Mouse (Mus musculus) liver, postnatal 0 days (tissue): ENCODE results near the gene 1500009C09Rik.
A peak's percentile ranks its signal among the peaks of the same experiment; 100 is the strongest.

Experiments
- CTCF ChIP-seq: sonication (generic); IDR thresholded peaks from 2 replicates; pipeline ENCODE4 v1.5.1; 2016; ENCODE audit warnings: antibody characterized with exemption, low read depth
- EP300 ChIP-seq: IDR thresholded peaks from 2 replicates; pipeline ENCODE4 v1.6.1; 2016; ENCODE audit warnings: antibody characterized with exemption, low read depth, mild to moderate bottlenecking

DNA sequence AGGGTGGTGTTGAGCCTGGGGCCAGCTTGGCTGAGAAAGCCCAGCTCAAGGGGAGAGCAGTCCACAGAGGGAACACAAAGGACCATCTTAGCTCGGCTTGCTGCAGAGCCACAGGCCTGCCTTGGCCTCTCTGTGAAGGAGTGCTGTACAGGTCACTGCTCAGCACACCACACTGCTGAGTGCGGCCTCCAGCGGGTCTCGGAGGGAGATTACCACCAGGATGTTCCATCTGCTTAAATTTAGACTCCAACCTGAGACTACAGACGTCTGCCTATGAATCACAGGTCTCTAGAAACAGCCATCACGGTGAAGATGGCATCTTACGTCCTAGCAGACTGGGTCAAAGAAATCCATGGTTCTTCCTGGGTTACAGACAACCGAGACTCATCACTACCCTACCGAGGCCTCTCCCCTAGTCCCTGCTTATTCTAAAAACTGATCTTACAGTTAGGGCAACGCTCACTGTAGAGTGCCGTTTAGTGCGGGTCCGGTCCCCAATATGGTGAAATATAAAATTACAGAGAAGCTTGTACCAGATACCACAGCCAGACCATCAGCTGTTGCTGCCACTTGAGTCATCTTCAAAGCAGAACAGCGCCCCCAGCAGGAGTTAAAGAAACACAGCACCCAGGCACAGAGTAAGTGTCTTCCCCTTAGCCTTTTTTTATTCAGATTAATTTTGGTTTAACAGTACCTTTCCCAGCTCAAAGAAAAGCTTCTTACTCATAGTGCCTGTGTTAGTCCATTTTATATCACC, 30.9 kb upstream of the 1500009C09Rik start:
- peak; percentile 41; the same call in 1 of the 2 replicates for TF ChIP-seq CTCF
- TF ChIP-seq EP300: no peak
